Mouse (Mus musculus): ENCODE results near the gene Fbxl8. TPM values are rescaled to one million over a fixed set of nuclear protein-coding genes. Genes with fewer than 3 reads are reported as not detected.

Gene Fbxl8
- total RNA-seq (2014; rRNA removed) (0.50 and 3.1 TPM in 2 replicates), polyA plus RNA-seq (2015; fragmentation: Nextera tagmentation; extraction: Ambion mirVana) (1.2 and 1.3 TPM in 2 replicates)

- WGBS, result 1% methylated on average over 53 of the region's 54 CpGs
Observed at GRCm38 (mm10) chr8:105264024-105264982, at the start of gene Fbxl8, which contains the start of gene Tradd. Gene Fbxl8 (plus strand): TSS chr8:105264648. Gene Tradd (minus strand): TSS chr8:105264609.

DNA sequence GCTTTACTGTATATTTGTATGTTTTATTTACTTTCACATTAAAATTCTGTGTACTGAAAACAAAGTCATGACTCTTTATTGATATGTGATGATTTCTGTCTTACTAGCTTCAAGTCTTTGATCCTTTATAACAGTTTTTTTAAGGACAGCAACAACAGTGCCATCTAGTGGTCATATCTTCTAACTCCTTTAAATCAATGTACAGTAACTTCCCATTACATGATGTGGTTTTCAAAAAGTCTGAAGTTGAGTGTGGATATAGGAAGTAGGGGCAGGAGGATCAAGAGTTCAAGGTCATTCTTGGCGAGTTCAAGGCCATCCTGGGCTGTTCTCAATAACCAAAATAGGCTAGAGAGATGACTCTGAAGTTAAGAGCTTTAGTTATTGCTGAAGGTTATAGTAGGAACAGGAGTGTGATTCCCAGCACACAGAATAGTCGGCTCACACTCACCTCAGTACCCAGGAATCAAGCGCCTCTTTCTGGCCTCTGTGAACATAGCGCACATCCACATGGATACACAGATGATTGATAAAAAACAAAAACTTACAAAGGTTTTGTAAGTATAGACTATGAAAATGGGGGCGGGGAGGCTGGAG lies 46.4 kb upstream of the Fbxl8 start:
- Histone ChIP-seq H3K4me3 (ENCODE audit: low read length) (no peak overlapping the region), H3K4me1 (ENCODE audit: insufficient read depth, low read length) (no peaks in the 10 kb centered on the region), H3K9me3 (ENCODE audit: low read length) (no peaks in the 10 kb centered on the region), H3K27me3 (ENCODE audit: insufficient read depth, low read length) (no peaks in the 10 kb centered on the region), H3K9ac (replicated peaks; ENCODE audit: low read length) (no peak overlapping the region), H3K27ac (no peak overlapping the region), H3K4me2 (ENCODE audit: low read depth, low read length) (no peak overlapping the region), H3K36me3 (ENCODE audit: insufficient read depth, low read length) (no peaks in the 10 kb centered on the region; the same call in 1 of the 2 replicates)
- TF ChIP-seq CTCF (IDR thresholded peaks at IDR 0.05; ENCODE audit: low read depth), result peak; percentile 79
- ATAC-seq (peak; percentile 29; the same call in 1 of the 2 replicates), DNase-seq (ENCODE audit: low spot score) (peak; percentile 91)
- 85% methylated on average over 5 of the region's 5 CpGs for WGBS

More at GRCm38 (mm10) chr8:105264024-105264982, at the start of gene Fbxl8, which contains the start of gene Tradd:
- no peak for TF ChIP-seq CTCF (IDR thresholded peaks at IDR 0.05; ENCODE audit: low read depth)
- Histone ChIP-seq H3K27me3 (ENCODE audit: insufficient read depth, low read length) (peaks cover 20% of the 10 kb centered on the region), H3K36me3 (ENCODE audit: insufficient read depth, low read length) (no peaks in the 10 kb centered on the region), H3K9me3 (ENCODE audit: low read length) (no peaks in the 10 kb centered on the region), H3K4me3 (ENCODE audit: low read length) (peak within 1 kb of the TSS; percentile 64), H3K4me2 (ENCODE audit: low read depth, low read length) (peak within 1 kb of the TSS; percentile 93), H3K9ac (replicated peaks; ENCODE audit: low read length) (peak within 1 kb of the TSS; percentile 56), H3K4me1 (ENCODE audit: insufficient read depth, low read length) (peaks cover 11% of the 10 kb centered on the region), H3K27ac (no peak within 1 kb of the TSS)
- DNase-seq (ENCODE audit: low spot score), result peak; percentile 50
- ATAC-seq, result no peak

DNA sequence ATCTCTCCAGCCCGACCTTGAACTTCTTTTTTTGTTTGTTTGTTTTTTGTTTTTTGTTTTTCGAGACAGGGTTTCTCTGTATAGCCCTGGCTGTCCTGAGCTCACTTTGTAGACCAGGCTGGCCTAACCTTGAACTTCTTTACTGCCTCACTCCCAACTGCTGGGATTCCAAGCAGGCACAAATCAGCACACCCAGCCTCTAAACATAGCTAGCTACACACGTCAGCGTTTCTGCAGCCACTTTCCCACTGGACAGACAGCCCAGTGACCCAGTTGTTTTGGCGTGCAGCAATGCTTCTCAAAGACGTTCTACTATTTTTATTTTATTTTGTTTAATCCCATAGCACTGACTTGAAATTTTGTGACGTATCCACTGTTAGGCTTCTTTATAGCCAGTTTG lies 40.6 kb upstream of the Fbxl8 start:
- H3K27me3 ChIP-seq (ENCODE audit: insufficient read depth, low read length), result no peaks in the 10 kb centered on the region
- no peaks in the 10 kb centered on the region for H3K36me3 ChIP-seq (ENCODE audit: insufficient read depth, low read length)
- no peak overlapping the region for H3K9ac ChIP-seq (replicated peaks; ENCODE audit: low read length)
- no peak for TF ChIP-seq CTCF (IDR thresholded peaks at IDR 0.05; ENCODE audit: low read depth)
- peak overlapping the region; percentile 81 for H3K27ac ChIP-seq
- no peak for ATAC-seq
- WGBS, result 75% methylated on average over 7 of the region's 7 CpGs
- H3K4me1 ChIP-seq (ENCODE audit: insufficient read depth, low read length), result peaks cover 16% of the 10 kb centered on the region; the same call in 1 of the 2 replicates
- no peak overlapping the region for H3K4me3 ChIP-seq (ENCODE audit: low read length)
- H3K9me3 ChIP-seq (ENCODE audit: low read length), result no peaks in the 10 kb centered on the region
- no peak for DNase-seq (ENCODE audit: low spot score)
- no peak overlapping the region; the same call in 1 of the 2 replicates for H3K4me2 ChIP-seq (ENCODE audit: low read depth, low read length)

- no peaks in the 10 kb centered on the region for H3K9me3 ChIP-seq (ENCODE audit: low read length)
- TF ChIP-seq CTCF (IDR thresholded peaks at IDR 0.05; ENCODE audit: low read depth), result no peak
- DNase-seq (ENCODE audit: low spot score) (peak; percentile 97), ATAC-seq (peak; percentile 97)
- peak within 1 kb of the TSS; percentile 89 for H3K9ac ChIP-seq (replicated peaks; ENCODE audit: low read length)
- H3K4me3 ChIP-seq (ENCODE audit: low read length), result peak within 1 kb of the TSS; percentile 99
- 2% methylated on average over 34 of the region's 34 CpGs for WGBS
- peaks cover 16% of the 10 kb centered on the region; the same call in 1 of the 2 replicates for H3K4me1 ChIP-seq (ENCODE audit: insufficient read depth, low read length)
- H3K36me3 ChIP-seq (ENCODE audit: insufficient read depth, low read length), result no peaks in the 10 kb centered on the region
- no peaks in the 10 kb centered on the region for H3K27me3 ChIP-seq (ENCODE audit: insufficient read depth, low read length)
- peak within 1 kb of the TSS; percentile 81 for H3K27ac ChIP-seq
- peak within 1 kb of the TSS; percentile 86 for H3K4me2 ChIP-seq (ENCODE audit: low read depth, low read length)
Observed at GRCm38 (mm10) chr8:105224413-105225271, 39.8 kb upstream of the Fbxl8 start, which contains the start of gene D230025D16Rik. Gene D230025D16Rik (plus strand): TSS chr8:105225145.

DNA sequence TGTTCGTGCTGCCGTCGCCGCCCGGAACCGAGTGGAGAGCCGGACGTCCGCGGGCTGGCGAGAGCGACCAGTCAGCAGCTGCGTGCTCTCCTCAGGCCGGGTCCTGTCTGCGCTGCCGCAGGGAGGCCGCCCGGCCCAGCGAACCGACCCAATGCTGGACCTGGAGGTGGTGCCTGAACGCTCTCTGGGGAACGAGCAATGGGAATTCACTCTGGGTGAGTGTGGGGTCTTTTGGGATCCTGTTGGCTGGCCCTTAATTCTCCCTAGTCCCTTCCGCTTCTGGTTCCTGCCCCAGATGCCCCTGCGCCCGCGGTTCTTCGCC lies 39.2 kb upstream of the Fbxl8 start:
- H3K27ac ChIP-seq, result peak overlapping the region; percentile 81
- H3K4me1 ChIP-seq (ENCODE audit: insufficient read depth, low read length), result peaks cover 16% of the 10 kb centered on the region; the same call in 1 of the 2 replicates
- H3K9me3 ChIP-seq (ENCODE audit: low read length), result no peaks in the 10 kb centered on the region
- peak overlapping the region; percentile 86 for H3K4me2 ChIP-seq (ENCODE audit: low read depth, low read length)
- DNase-seq (ENCODE audit: low spot score), result no peak
- WGBS, result 0% methylated on average over 27 of the region's 27 CpGs
- H3K9ac ChIP-seq (replicated peaks; ENCODE audit: low read length), result peak overlapping the region; percentile 89
- H3K4me3 ChIP-seq (ENCODE audit: low read length), result peak overlapping the region; percentile 99
- TF ChIP-seq CTCF (IDR thresholded peaks at IDR 0.05; ENCODE audit: low read depth), result no peak
- H3K27me3 ChIP-seq (ENCODE audit: insufficient read depth, low read length), result no peaks in the 10 kb centered on the region
- H3K36me3 ChIP-seq (ENCODE audit: insufficient read depth, low read length), result no peaks in the 10 kb centered on the region
- no peak for ATAC-seq

GRCm38 (mm10) chr8:105225917-105226316 lies 38.5 kb upstream of the Fbxl8 start:
- H3K36me3 ChIP-seq (ENCODE audit: insufficient read depth, low read length), result no peaks in the 10 kb centered on the region
- peaks cover 16% of the 10 kb centered on the region; the same call in 1 of the 2 replicates for H3K4me1 ChIP-seq (ENCODE audit: insufficient read depth, low read length)
- peak overlapping the region; percentile 86 for H3K4me2 ChIP-seq (ENCODE audit: low read depth, low read length)
- H3K9me3 ChIP-seq (ENCODE audit: low read length), result no peaks in the 10 kb centered on the region
- DNase-seq (ENCODE audit: low spot score) (no peak), ATAC-seq (no peak)
- peak overlapping the region; percentile 99 for H3K4me3 ChIP-seq (ENCODE audit: low read length)
- WGBS, result 28% methylated on average over 6 of the region's 6 CpGs
- H3K27ac ChIP-seq, result no peak overlapping the region
- no peaks in the 10 kb centered on the region for H3K27me3 ChIP-seq (ENCODE audit: insufficient read depth, low read length)
- no peak for TF ChIP-seq CTCF (IDR thresholded peaks at IDR 0.05; ENCODE audit: low read depth)
- peak overlapping the region; percentile 89 for H3K9ac ChIP-seq (replicated peaks; ENCODE audit: low read length)

Data from hindbrain, postnatal 0 days (tissue).